Mouse (Mus musculus) erythroid progenitor cell, adult 5-6 weeks (primary cell): ENCODE data around the gene Commd1. TPM values are rescaled to one million over a fixed set of nuclear protein-coding genes. Genes with fewer than 3 reads are reported as not detected.

Experiments
- ATAC-seq: replicated peaks from 2 replicates; pipeline ENCODE4 v1.8.0; 2016; ENCODE audit warnings: moderate number of reproducible peaks, mild to moderate bottlenecking, moderate TSS enrichment, inconsistent platforms; ENCODE audit not compliant: poor library complexity, low FRiP score, severe bottlenecking
- total RNA-seq, 2 experiments: library from RNA; stranded (forward) in 1 of 2; stranded (reverse) in 1 of 2; fragments of 150-400 nt in 1 of 2; fragments of 186-747, 209-891 nt in 1 of 2; gene quantifications; 2 replicates each; pipeline versions ENCODE4 v1.2.3 to v1.2.4; 2015 to 2017; ENCODE audit warnings: low replicate concordance in 2 of 2

The Commd1 gene
- total RNA-seq, 2 experiments from 2014 or later: 30.7 to 38.1 TPM

GRCm38 (mm10) chr11:22850077-22850476, 132.1 kb downstream of the Commd1 start:
- ATAC-seq: no peak

GRCm38 (mm10) chr11:22848649-22849195, 133.5 kb downstream of the Commd1 start:
- no peak for ATAC-seq

GRCm38 (mm10) chr11:22847732-22848648, 134.2 kb downstream of the Commd1 start:
- ATAC-seq: no peak

GRCm38 (mm10) chr11:22846960-22847731, 135.0 kb downstream of the Commd1 start:
- no peak for ATAC-seq

Other genes starting within 250 kb of the Commd1 start
- gene B3gnt2, start 121.4 kb downstream of the Commd1 start, total RNA-seq (2015; ENCODE audit: low replicate concordance): 0.42 TPM in 1 of 2 replicates, not detected in the other
- 4.4 and 11.2 TPM in 2 replicates for gene B3gnt2, start 121.4 kb downstream of the Commd1 start, total RNA-seq (2017; ENCODE audit: low replicate concordance)
- 27.4 and 31.0 TPM in 2 replicates for gene Zrsr1, start 10.4 kb downstream of the Commd1 start, total RNA-seq (2015; ENCODE audit: low replicate concordance)
- gene Zrsr1, start 10.4 kb downstream of the Commd1 start, total RNA-seq (2017; ENCODE audit: low replicate concordance): 48.4 and 75.7 TPM in 2 replicates
- 13.0 and 16.9 TPM in 2 replicates for gene Gm28048, start 292 bp downstream of the Commd1 start, total RNA-seq (2015; ENCODE audit: low replicate concordance)
- gene Gm28048, start 292 bp downstream of the Commd1 start, total RNA-seq (2017; ENCODE audit: low replicate concordance): 1.6 and 13.6 TPM in 2 replicates
- 104 and 114 TPM in 2 replicates for gene Cct4, start 8.1 kb upstream of the Commd1 start, total RNA-seq (2015; ENCODE audit: low replicate concordance)
- gene Cct4, start 8.1 kb upstream of the Commd1 start, total RNA-seq (2017; ENCODE audit: low replicate concordance): 71.1 and 77.6 TPM in 2 replicates
- gene Fam161a, start 25.1 kb upstream of the Commd1 start, total RNA-seq (2015; ENCODE audit: low replicate concordance): 8.0 and 29.9 TPM in 2 replicates
- gene Fam161a, start 25.1 kb upstream of the Commd1 start, total RNA-seq (2017; ENCODE audit: low replicate concordance): 6.8 and 19.2 TPM in 2 replicates